Mouse (Mus musculus): ENCODE measurements at regions not wholly inside any gene's neighbourhood (a gene's known extent, or its start where the extent isn't known, plus 50 kb on each side); places are given as distances from the start of the nearest gene placed in this dataset.
A peak's percentile ranks its signal among the peaks of the same experiment; 100 is the strongest.
"Not testable (repeated sequence)": the region's sequence is repeated elsewhere in the genome, so short reads cannot be mapped to it uniquely, and the experiment has no call there.

DNA sequence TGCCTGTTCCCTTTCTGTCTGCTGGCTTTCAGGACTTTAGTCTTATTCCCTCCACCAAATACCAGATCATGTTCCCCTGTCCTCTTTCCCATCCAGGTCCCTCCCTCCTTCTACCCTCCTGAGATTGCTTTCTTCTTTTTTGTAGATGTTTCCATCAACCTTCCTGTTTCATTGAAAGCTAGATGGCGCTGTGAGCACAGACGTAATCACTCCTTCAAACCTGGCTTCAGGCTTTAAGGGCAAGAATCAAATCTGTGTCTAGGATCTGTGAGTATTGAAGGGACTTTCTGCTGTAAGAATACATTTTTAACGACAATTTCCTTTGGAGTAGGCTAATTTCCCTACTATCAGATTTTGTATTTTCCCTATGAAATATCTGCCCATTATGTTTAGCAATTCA, 234.0 kb upstream of the Snrpn start:
- 0 out of 2 replicates have a peak, but pooled peaks have one; percentile 5 for TF ChIP-seq CTCF (IDR thresholded peaks at IDR 0.05; ENCODE audit: low read depth)
- not testable (repeated sequence) for TF ChIP-seq EP300 (IDR thresholded peaks at IDR 0.05; ENCODE audit: low read depth)
